8 mouse cellular contexts compared by ENCODE assay signal in genomic region chr3:52043847-52044246, GRCm38 (mm10).
A peak's percentile ranks its signal among the peaks of the same experiment; 100 is the strongest.
DNase-seq lines count a peak whose midpoint lies in the region; ATAC-seq and TF ChIP-seq lines count a peak whose summit lies in the region.
"Had no signal": no experiment of that assay in that cellular context is flagged by ENCODE, and none has a peak within 500 bp of the region (broad histone marks: within the 10 kb centered on the region; RNA-seq: fewer than 3 reads in every experiment).

No protein-coding gene starts in this region.

- no peak overlapping the region for H3K9ac ChIP-seq in kidney, postnatal 0 days (ENCODE audit: low read depth, low read length)
- H3K9ac ChIP-seq in embryonic facial prominence, embryonic 15.5 days = no peak overlapping the region
- no peak overlapping the region for H3K9ac ChIP-seq in limb, embryonic 12.5 days (replicated peaks)

- 63% methylated on average over 4 of the region's 4 CpGs for whole genome bisulfite sequencing in kidney, postnatal 0 days
- 49% methylated on average over 4 of the region's 4 CpGs for WGBS in embryonic facial prominence, embryonic 15.5 days
- WGBS in limb, embryonic 12.5 days = 39% methylated on average over 4 of the region's 4 CpGs

- H3K4me2 ChIP-seq in kidney, postnatal 0 days (ENCODE audit: low read length) = no peak overlapping the region
- H3K4me2 ChIP-seq in embryonic facial prominence, embryonic 15.5 days (replicated peaks) = no peak overlapping the region
- no peak overlapping the region for H3K4me2 ChIP-seq in limb, embryonic 12.5 days

- H3K27me3 ChIP-seq in kidney, postnatal 0 days (ENCODE audit: insufficient read depth, low read length) = no peaks in the 10 kb centered on the region
- H3K27me3 ChIP-seq in embryonic facial prominence, embryonic 15.5 days = no peaks in the 10 kb centered on the region
- no peaks in the 10 kb centered on the region for H3K27me3 ChIP-seq in limb, embryonic 12.5 days

- H3K4me1 ChIP-seq in kidney, postnatal 0 days (replicated peaks; ENCODE audit: insufficient read depth, low read length) = peaks cover 33% of the 10 kb centered on the region
- peaks cover 46% of the 10 kb centered on the region for H3K4me1 ChIP-seq in embryonic facial prominence, embryonic 15.5 days
- H3K4me1 ChIP-seq in limb, embryonic 12.5 days (replicated peaks) = peaks cover 40% of the 10 kb centered on the region

- H3K4me3 ChIP-seq in kidney, postnatal 0 days (replicated peaks; ENCODE audit: low read depth, low read length) = no peak overlapping the region
- H3K4me3 ChIP-seq in embryonic facial prominence, embryonic 15.5 days (replicated peaks) = no peak overlapping the region
- no peak overlapping the region for H3K4me3 ChIP-seq in limb, embryonic 12.5 days (replicated peaks)

- H3K36me3 ChIP-seq in kidney, postnatal 0 days (ENCODE audit: insufficient read depth, low read length) = 0 out of 2 replicates have a peak, but pooled peaks cover 6% of the 10 kb centered on the region
- no peaks in the 10 kb centered on the region for H3K36me3 ChIP-seq in embryonic facial prominence, embryonic 15.5 days
- no peaks in the 10 kb centered on the region for H3K36me3 ChIP-seq in limb, embryonic 12.5 days

- peak overlapping the region; percentile 38 for H3K27ac ChIP-seq in kidney, postnatal 0 days
- H3K27ac ChIP-seq in embryonic facial prominence, embryonic 15.5 days (replicated peaks) = peak overlapping the region; percentile 95; the same call in 1 of the 2 replicates
- peak overlapping the region; percentile 95 for H3K27ac ChIP-seq in limb, embryonic 12.5 days

- H3K9me3 ChIP-seq in kidney, postnatal 0 days (replicated peaks; ENCODE audit: low read length) = no peaks in the 10 kb centered on the region
- no peaks in the 10 kb centered on the region for H3K9me3 ChIP-seq in embryonic facial prominence, embryonic 15.5 days (replicated peaks)
- H3K9me3 ChIP-seq in limb, embryonic 12.5 days = no peaks in the 10 kb centered on the region

- ATAC-seq in kidney, postnatal 0 days (replicated peaks; ENCODE audit: low FRiP score, low read depth) = no peak
- ATAC-seq in embryonic facial prominence, embryonic 15.5 days (ENCODE audit: insufficient number of reproducible peaks, low FRiP score, low TSS enrichment, low read depth) = no peak
- ATAC-seq in limb, embryonic 12.5 days (ENCODE audit: insufficient number of reproducible peaks, insufficient read depth, low FRiP score, low TSS enrichment, low read depth) = no peak

- TF ChIP-seq CTCF in kidney, postnatal 0 days (IDR thresholded peaks at IDR 0.05; ENCODE audit: low read depth) = no peak

- no peak for DNase-seq in kidney, postnatal 0 days (ENCODE audit: low spot score)
- DNase-seq in kidney, postnatal 36 days = no peak
- peak; percentile 30 for DNase-seq in NIH3T3 (ENCODE audit: low read depth)
- no peak for DNase-seq in urinary bladder, postnatal 10 days (ENCODE audit: low spot score)
- no peak for DNase-seq in adrenal gland, adult 2 months
- DNase-seq: kidney, postnatal 25 days had no signal

Comparison
In these comparisons a context has a peak if more than half of its experiments do, and no peak if none do; other contexts are left out.
1. H3K27ac ChIP-seq: peak in every context shown above with its lines; median percentile 95 in embryonic facial prominence, embryonic 15.5 days; 95 in limb, embryonic 12.5 days; 38 in kidney, postnatal 0 days.